Mouse (Mus musculus) NIH3T3 (cell line): ENCODE measurements at regions not wholly inside any gene's neighbourhood (a gene's known extent, or its start where the extent isn't known, plus 50 kb on each side); places are given as distances from the start of the nearest gene placed in this dataset.

Experiments
- DNase-seq: peaks from one replicate; pipeline ENCODE4 v3.0.0-alpha.2; 2012; ENCODE audit warnings: low read depth

DNA sequence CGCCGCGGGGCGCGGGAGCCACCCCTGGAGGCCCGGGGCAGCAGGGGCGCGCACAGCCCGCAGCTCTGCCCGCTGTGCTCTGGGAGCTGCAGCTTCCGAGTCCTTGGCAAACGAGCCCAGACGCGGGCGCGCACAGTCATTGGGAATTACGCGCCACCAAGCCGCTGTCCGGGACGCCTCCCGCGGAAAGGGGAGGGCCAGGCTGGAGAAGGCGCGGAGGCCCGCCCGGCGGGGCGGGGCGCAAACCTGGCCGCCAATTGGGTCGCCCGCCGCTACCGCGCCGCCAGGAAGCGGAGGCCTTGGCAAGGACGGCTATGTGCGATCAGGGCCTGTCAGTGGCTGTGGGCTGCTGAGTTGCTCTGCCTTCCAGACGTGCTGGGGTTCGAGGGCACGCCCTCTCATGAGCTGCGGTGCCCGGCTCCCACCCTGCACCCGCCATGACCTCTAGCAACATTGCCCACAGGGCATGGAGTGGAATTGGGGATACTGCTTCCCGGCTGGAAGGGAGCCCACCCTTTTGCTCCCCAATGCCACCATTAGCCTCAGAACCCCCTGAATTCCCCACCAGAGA, 739.1 kb upstream of the Ywhaq start:
- peak; percentile 62 for DNase-seq

DNA sequence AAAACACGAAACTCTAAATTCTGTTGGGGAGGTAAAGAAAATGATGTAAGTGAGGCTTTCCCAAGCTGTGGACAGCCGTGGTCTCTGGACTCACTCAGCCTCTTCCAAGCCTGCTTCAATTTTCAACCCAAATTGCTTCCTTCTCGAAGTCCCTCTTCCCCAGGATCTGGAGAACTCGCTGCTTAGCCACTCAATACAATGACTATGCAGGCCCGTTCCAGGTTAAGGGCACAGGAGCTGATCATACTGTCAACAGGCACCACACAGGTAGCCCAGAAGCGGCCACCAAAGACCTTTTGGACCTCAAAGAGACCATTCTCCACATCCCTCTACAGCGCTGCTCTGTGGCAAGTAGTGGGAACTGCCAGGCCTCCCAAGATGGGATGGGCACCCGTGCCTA, 737.9 kb upstream of the Ywhaq start:
- peak; percentile 0 for DNase-seq
